Mouse (Mus musculus) liver, postnatal 0 days (tissue): ENCODE measurements around the gene Cmbl. TPM values are rescaled to one million over a fixed set of nuclear protein-coding genes. Genes with fewer than 3 reads are reported as not detected.

Experiments
- ATAC-seq: fragments of 200-750 bp; cut with Nextera tagmentation; 2 replicates; pipeline ENCODE4 v1.8.0; 2017; ENCODE audit warnings: mild to moderate bottlenecking, moderate library complexity
- DNase-seq: peaks from one replicate; pipeline ENCODE4 v3.0.0-alpha.2; 2016
- H3K27ac ChIP-seq: fragments of 300-500 bp; sonication (generic); 2 replicates; pipeline ENCODE4 v1.5.1; 2014; ENCODE audit warnings: antibody characterized with exemption, moderate library complexity, mild to moderate bottlenecking, low read depth
- H3K27me3 ChIP-seq: fragments of 300-500 bp; sonication (generic); 2 replicates; pipeline ENCODE4 v1.6.1; 2014; ENCODE audit warnings: low read length, control low read depth, mixed read lengths; ENCODE audit not compliant: insufficient read depth
- H3K36me3 ChIP-seq: fragments of 300-500 bp; sonication (generic); replicated peaks from 2 replicates; pipeline ENCODE4 v1.6.1; 2014; ENCODE audit warnings: mild to moderate bottlenecking, control low read depth, low read length, moderate library complexity, mixed read lengths; ENCODE audit not compliant: insufficient read depth
- H3K4me1 ChIP-seq: fragments of 300-500 bp; sonication (generic); 2 replicates; pipeline ENCODE4 v1.6.1; 2014; ENCODE audit warnings: antibody characterized with exemption, mild to moderate bottlenecking, control low read depth; ENCODE audit not compliant: insufficient read depth
- H3K4me2 ChIP-seq: fragments of 300-500 bp; sonication (generic); 2 replicates; pipeline ENCODE4 v1.6.1; 2014; ENCODE audit warnings: low read depth, mild to moderate bottlenecking, low read length, moderate library complexity, mixed read lengths
- H3K4me3 ChIP-seq: fragments of 300-500 bp; sonication (generic); 2 replicates; pipeline ENCODE4 v1.5.1; 2014; ENCODE audit warnings: low read depth, low read length
- H3K9ac ChIP-seq: fragments of 300-500 bp; sonication (generic); replicated peaks from 2 replicates; pipeline ENCODE4 v1.6.1; 2014; ENCODE audit warnings: mild to moderate bottlenecking, moderate library complexity
- H3K9me3 ChIP-seq: fragments of 300-500 bp; sonication (generic); 2 replicates; pipeline ENCODE4 v1.6.1; 2016; ENCODE audit warnings: mild to moderate bottlenecking, control low read depth, low read length, mixed read lengths
- CTCF ChIP-seq: sonication (generic); IDR thresholded peaks from 2 replicates; pipeline ENCODE4 v1.5.1; 2016; ENCODE audit warnings: antibody characterized with exemption, low read depth
- EP300 ChIP-seq: IDR thresholded peaks from 2 replicates; pipeline ENCODE4 v1.6.1; 2016; ENCODE audit warnings: antibody characterized with exemption, low read depth, mild to moderate bottlenecking
- WGBS: fragments of 180-500 bp; shearing (Covaris S2); extraction: QIAGEN DNeasy Blood & Tissue Kit; methylation state at CpG from one replicate; pipeline ENCODE4 v1.1.7; 2014; ENCODE audit not compliant: insufficient replicate concordance; 5-methylcytosine and 5-hydroxymethylcytosine counted together
- polyA plus RNA-seq: library from polyadenylated mRNA; unstranded; fragments of >200 nt; fragmentation: Nextera tagmentation; extraction: Ambion mirVana; gene quantifications from 2 replicates; pipeline ENCODE4 v1.2.1, GENCODE M21; 2015

The Cmbl gene
- polyA plus RNA-seq, 1 experiment from 2014 or later, result 113 TPM

GRCm38 (mm10) chr15:31547421-31547820 lies 17.8 kb upstream of the Cmbl start:
- Histone ChIP-seq H3K27ac (no peak overlapping the region), H3K4me1 (peaks cover 26% of the 10 kb centered on the region), H3K4me2 (no peak overlapping the region), H3K9me3 (no peaks in the 10 kb centered on the region), H3K9ac (no peak overlapping the region), H3K27me3 (no peaks in the 10 kb centered on the region), H3K4me3 (no peak overlapping the region), H3K36me3 (no peaks in the 10 kb centered on the region)
- 53% methylated on average over 5 of the region's 5 CpGs for WGBS
- ATAC-seq (no peak), DNase-seq (no peak)
- no peak for TF ChIP-seq EP300
- no peak for TF ChIP-seq CTCF

DNA sequence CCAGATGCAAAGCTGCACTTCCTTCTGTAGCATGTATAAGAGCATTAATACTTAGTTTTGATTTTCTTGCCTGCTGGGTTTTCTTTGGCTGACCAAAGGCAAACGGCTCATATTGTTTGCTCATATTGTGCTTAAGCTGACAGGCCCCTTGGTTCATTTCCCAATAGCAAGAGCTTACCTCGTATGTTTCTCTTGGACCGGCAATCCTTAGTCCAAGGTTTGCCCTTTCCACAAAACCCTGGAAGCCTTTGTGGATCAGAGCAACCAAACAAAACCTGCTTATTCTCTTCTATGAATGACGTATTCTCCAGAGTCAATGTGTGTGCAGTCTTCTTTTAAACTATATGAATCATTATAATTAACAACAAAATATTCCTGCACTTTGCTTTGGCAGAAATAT lies 14.8 kb upstream of the Cmbl start:
- H3K4me2 ChIP-seq, result no peak overlapping the region
- TF ChIP-seq CTCF (no peak), EP300 (no peak)
- ATAC-seq (no peak), DNase-seq (no peak)
- H3K9me3 ChIP-seq, result no peaks in the 10 kb centered on the region
- H3K9ac ChIP-seq, result no peak overlapping the region
- peaks cover 11% of the 10 kb centered on the region for H3K4me1 ChIP-seq
- no peaks in the 10 kb centered on the region for H3K27me3 ChIP-seq
- H3K27ac ChIP-seq, result no peak overlapping the region
- no peak overlapping the region for H3K4me3 ChIP-seq
- 69% methylated on average over 4 of the region's 4 CpGs for WGBS
- no peaks in the 10 kb centered on the region for H3K36me3 ChIP-seq

GRCm38 (mm10) chr15:31554855-31555254 lies 10.3 kb upstream of the Cmbl start:
- Histone ChIP-seq H3K9me3 (no peaks in the 10 kb centered on the region), H3K36me3 (no peaks in the 10 kb centered on the region), H3K4me1 (no peaks in the 10 kb centered on the region), H3K4me3 (no peak overlapping the region), H3K27me3 (no peaks in the 10 kb centered on the region), H3K27ac (no peak overlapping the region), H3K4me2 (no peak overlapping the region), H3K9ac (no peak overlapping the region)
- TF ChIP-seq CTCF, result no peak
- no peak for TF ChIP-seq EP300
- DNase-seq (no peak), ATAC-seq (no peak)
- WGBS, result 64% methylated on average over 2 of the region's 2 CpGs

GRCm38 (mm10) chr15:31561390-31561789 lies 3.8 kb upstream of the Cmbl start:
- Histone ChIP-seq H3K36me3 (no peaks in the 10 kb centered on the region), H3K4me2 (no peak overlapping the region), H3K4me3 (no peak overlapping the region), H3K9ac (no peak overlapping the region), H3K27me3 (no peaks in the 10 kb centered on the region), H3K4me1 (peaks cover 9% of the 10 kb centered on the region; the same call in 1 of the 2 replicates), H3K9me3 (no peaks in the 10 kb centered on the region), H3K27ac (no peak overlapping the region)
- ATAC-seq, result no peak
- TF ChIP-seq EP300 (no peak), CTCF (no peak)
- DNase-seq, result no peak
- WGBS, result 86% methylated on average over 6 of the region's 6 CpGs

DNA sequence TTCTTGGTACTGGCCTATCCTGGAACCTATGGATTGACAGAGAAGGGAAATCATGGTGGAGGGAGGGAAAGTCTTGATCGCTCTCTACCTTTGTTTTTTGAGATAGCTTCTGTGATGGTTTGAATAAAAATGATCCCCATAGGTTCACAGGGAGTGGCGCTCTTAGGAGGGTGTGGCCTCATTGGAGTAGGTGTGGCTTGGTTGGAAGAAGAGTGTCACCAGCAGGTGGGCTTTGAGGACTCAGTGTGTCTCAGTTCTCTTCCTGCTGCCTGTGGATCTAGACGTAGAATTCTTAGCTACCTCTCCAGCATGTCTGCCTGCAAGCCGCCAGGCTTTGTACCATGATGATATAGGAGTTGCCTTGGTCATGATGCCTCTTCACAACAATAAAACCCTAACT lies 3.2 kb upstream of the Cmbl start:
- 92% methylated on average over 4 of the region's 4 CpGs for WGBS
- H3K4me1 ChIP-seq, result peaks cover 9% of the 10 kb centered on the region; the same call in 1 of the 2 replicates
- no peak for DNase-seq

DNA sequence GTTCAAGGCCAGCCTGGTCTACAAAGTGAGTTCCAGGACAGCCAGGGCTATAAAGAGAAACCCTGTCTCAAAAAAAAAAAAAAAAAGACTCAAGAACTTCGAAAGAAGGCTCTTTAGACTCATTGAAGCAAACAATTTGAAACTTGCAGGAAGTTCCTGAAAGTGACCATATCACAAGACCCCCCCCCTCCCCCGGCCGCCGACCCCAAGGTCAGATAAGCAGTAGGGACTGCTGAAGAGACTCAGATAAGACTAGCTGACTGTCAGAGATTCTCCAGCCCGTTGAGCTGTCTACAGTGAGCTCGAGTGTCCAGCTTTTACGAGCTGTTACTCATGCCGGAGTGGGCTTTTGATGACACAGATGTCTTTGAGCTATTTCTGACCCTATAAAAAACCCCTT lies 2.3 kb upstream of the Cmbl start:
- Histone ChIP-seq H3K9ac (no peak overlapping the region), H3K27me3 (no peaks in the 10 kb centered on the region), H3K4me1 (peaks cover 9% of the 10 kb centered on the region; the same call in 1 of the 2 replicates), H3K4me2 (no peak overlapping the region), H3K36me3 (no peaks in the 10 kb centered on the region), H3K27ac (no peak overlapping the region), H3K4me3 (no peak overlapping the region), H3K9me3 (no peaks in the 10 kb centered on the region)
- no peak for TF ChIP-seq CTCF
- no peak for TF ChIP-seq EP300
- ATAC-seq, result no peak
- WGBS, result 45% methylated on average over 8 of the region's 8 CpGs
- DNase-seq, result no peak

More for the DNA sequence above, 3.2 kb upstream of the Cmbl start:
- no peak for ATAC-seq
- H3K4me2 ChIP-seq, result no peak overlapping the region
- no peaks in the 10 kb centered on the region for H3K36me3 ChIP-seq
- no peak overlapping the region for H3K9ac ChIP-seq
- H3K27ac ChIP-seq, result no peak overlapping the region
- no peak overlapping the region for H3K4me3 ChIP-seq
- TF ChIP-seq EP300, result no peak
- TF ChIP-seq CTCF, result no peak
- H3K27me3 ChIP-seq, result no peaks in the 10 kb centered on the region
- no peaks in the 10 kb centered on the region for H3K9me3 ChIP-seq
